Mouse (Mus musculus) adipocyte (in vitro differentiated cells): ENCODE measurements around the gene BC107364.
"Not testable (repeated sequence)": the region's sequence is repeated elsewhere in the genome, so short reads cannot be mapped to it uniquely, and the experiment has no call there.

ENCODE experiments used
- DNase-seq: peaks from one replicate; pipeline ENCODE4 v3.0.0-alpha.2; 2016; ENCODE audit warnings: low spot score

BC107364 gene

DNA sequence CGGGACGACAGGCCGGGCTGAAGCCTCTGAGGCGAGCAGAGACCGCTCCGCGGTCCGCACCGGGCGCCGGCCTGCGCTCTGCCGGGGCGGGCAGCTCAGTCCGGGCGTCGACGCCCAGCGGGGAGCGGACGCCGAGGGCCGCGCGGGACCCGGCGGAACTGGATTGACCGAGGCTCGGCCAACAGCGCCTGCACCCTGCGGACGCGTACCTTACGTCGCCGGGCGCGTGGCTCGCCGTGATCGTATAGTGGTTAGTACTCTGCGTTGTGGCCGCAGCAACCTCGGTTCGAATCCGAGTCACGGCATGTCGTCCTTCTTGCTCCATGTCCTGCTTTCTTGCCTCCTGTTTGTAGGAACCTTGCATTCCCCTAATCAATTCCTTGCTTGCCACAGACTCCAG lies at the start of gene BC107364:
Gene BC107364 (minus strand): TSS at position 45 of the 400 bp plus-strand sequence.
- DNase-seq: not testable (repeated sequence)

DNA sequence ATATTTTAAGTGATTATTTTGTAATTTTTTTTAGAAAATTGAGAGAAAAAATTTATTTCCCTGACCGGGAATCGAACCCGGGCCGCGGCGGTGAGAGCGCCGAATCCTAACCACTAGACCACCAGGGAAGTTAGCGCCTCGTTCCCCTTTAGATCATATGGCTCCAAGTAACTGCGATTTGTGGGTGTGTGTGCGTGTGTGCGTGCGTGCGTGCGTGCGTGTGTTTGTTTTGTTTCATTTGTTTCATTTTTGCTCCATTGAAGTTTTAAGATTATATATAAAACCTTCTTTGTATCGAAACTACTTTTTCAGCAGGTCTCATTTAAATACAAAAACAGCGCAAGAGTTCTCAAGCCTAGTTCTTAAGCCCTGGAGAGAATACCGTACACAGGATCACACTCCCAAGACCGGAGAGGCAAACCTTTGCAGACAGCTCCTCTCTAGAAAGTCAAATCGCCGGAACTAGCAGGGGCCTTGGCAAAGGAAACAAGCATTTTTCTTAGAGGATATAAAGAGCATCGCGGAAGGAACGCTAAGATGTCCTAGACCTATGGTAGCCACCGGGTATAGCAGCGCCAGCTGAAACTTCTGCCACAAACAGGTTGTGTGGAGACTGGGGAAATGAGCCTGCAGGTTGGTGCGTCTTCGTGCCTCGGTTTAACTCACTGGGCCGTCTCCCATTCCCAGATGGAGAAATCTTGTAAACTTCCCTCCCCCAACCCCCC lies 49.4 kb upstream of the BC107364 start:
- peak; percentile 95 for DNase-seq

DNA sequence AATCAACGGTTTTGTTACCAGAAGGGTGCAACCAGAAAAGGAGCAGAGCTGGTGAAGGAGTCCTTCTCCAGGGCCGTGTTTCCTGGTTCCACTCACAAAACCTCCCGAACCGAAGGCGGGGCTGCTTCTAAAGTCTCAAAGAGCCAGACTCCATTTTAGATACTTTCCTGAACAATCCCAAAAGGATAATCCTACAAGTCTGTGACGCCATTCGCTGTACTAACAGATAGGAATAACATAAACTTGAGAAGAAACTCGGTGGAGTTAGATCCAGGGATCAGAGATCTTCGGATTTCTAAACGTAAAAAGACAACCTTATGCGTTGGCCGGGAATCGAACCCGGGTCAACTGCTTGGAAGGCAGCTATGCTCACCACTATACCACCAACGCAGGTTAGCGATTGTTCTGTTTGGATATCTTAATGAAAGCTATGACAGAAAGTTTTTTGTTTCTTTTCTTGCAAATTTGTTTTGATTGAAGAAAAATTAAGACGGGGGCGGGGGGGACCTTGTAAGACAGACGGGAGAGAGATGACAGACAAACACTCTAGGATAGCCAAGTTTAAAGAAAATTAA lies 48.7 kb upstream of the BC107364 start:
- peak; percentile 93 for DNase-seq

DNA sequence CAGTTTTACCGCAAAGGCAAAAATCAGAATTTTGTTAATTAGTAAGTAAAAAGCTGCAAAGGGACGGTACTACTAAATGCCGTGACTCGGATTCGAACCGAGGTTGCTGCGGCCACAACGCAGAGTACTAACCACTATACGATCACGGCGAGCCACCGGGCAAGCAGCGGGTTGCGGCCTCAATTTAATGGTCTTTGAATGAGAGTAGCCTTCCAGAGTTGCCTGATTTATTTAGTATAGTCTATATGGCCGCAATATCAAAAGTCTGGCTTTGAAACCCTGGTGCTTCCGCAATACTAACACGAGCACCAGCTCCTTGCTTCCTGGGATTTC lies 48.1 kb upstream of the BC107364 start:
- peak; percentile 97 for DNase-seq

DNA sequence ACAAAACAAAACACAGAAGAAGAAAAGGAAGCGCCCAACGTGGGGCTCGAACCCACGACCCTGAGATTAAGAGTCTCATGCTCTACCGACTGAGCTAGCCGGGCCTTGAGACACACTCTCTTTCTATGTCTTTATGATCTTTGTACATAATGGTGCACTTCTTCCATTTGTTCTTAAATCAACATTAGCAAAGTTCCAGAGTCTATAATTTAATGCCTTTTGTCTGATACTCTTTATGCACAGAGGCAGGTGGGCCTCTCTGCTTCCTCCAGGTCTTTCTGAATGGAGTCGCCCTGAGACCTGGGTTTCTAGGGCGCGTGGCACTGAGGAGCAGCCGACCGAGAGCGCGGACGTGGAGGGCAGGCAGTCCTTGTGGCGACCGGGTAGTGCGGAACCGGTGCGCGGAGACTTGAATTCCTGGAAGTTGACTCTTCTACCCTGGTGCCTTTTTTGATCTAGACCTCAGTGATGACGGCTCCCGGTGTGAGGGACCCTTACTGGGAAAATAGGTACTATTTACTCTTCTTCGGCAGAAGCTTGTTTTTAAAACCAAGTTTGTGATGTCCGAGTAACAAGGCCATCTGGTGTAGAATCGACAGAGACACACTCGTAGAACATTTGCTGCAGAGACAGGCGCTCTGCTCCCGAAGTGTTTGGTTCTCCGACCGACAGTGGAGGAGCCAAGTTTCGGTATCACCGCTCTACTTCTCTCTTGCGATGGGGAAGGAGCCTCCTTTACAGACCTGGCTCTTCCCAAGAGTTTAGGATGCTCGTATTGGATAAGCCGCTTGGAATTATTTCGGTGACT lies 47.6 kb upstream of the BC107364 start:
- DNase-seq: peak; percentile 81

DNA sequence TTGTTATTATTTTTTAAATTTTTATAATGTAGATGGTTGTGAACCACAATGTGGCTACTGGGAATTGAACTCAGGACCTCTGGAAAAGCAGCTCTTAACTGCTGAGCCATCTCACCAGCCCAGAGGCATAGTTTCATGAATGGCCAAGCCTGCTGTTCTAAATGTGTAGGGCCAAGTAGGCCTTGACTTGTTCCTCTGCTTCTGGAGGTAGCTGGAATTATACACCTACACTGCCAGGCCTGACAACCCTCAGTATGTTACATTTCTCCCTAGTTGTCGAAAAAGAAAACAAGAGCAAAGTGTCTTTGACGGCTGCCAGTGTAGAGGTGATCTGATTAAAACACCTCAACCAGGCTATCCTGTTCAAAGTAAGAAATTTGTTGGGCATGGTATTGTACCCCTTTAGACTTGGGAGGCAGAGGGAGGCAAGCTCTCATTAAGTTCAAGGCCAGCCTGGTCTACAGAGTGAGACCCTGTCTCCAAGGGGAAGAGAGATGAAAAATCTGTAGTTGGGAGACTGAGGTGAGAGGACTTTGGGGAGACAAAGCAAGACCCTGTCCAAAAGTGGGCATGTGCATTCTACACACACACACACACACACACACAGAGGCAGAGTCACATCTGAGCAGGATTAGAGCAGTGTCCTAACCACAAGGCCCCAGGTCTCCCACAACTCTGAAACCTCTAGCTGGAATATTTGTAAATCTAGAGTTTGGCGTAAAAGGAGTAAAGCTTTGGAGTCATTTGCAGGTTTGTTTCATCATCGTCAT lies 46.6 kb upstream of the BC107364 start:
- peak; percentile 29 for DNase-seq

DNA sequence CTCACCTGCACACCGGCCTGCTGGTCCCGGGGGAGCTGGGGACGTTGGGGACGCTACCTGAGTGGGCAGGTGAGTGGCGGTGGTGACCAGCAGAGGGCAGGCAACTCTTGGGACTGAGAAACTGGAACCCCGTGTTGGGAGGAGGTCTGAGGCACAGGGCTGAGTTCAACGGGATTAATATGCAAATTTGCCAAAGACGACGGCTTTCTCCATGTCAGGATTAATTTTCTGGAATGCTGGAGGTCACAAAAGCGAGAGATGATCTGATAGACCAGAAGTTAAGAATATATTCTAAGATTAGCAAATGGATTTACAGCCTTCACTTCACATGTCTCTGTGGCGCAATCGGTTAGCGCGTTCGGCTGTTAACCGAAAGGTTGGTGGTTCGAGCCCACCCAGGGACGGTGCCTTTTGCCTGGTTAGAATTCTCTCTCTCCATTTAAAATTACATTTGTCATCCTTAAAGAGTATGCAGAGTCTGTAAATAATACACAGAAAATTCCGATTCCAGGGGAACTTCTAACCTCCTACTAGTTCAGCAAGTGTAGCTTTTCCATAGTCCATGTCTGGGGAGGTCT lies 45.4 kb upstream of the BC107364 start:
- DNase-seq: peak; percentile 71

DNA sequence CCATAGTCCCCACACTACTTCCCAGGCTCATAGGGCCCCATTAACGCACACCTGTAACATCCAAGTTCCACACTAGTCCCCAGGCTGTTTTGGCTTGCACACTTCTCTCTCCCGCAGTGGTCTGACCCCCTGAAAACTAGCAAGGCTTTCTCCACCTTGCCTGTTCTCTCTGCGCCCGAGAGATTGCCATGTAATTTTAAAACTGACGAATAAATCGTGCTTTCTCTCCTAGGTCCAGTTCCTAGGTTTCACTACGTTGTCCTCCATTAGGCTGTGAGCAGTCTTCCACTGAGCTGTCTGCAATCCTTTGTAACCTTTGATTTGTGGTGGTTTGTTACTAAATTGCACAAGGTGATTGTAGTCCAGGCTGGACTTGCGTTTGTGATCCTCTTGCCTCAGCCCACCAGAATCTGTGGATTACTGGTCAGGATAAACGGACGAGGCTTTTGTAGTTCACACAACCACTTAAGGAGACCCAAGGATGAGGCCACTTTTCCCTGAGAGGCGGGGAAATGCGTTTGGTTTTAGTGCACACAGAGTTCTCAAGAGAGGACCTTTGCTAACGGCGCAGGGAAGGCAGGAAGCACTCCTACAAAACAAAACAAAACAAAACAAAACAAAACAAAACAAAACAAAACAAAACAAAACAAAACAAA lies 44.6 kb upstream of the BC107364 start:
- not testable (repeated sequence) for DNase-seq

DNA sequence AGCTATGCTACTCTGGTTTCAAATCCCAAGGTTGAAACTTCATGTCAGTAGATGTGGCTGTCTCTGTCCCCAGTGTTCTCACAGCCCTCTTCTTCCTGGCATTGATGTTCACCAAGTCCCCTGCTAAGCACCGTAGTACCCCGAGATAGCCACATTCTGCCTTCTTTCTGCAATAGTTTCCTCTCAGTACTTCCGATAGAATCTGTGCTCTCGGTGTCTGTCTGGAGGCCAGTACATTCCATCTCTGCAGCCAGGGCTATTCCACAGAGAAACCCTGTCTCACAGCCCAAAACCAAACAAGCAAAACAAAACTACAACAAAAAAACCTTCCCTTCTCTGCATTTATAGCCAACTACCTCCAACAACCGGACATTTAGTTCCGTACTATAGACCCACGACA lies 44.1 kb upstream of the BC107364 start:
- no peak for DNase-seq

DNA sequence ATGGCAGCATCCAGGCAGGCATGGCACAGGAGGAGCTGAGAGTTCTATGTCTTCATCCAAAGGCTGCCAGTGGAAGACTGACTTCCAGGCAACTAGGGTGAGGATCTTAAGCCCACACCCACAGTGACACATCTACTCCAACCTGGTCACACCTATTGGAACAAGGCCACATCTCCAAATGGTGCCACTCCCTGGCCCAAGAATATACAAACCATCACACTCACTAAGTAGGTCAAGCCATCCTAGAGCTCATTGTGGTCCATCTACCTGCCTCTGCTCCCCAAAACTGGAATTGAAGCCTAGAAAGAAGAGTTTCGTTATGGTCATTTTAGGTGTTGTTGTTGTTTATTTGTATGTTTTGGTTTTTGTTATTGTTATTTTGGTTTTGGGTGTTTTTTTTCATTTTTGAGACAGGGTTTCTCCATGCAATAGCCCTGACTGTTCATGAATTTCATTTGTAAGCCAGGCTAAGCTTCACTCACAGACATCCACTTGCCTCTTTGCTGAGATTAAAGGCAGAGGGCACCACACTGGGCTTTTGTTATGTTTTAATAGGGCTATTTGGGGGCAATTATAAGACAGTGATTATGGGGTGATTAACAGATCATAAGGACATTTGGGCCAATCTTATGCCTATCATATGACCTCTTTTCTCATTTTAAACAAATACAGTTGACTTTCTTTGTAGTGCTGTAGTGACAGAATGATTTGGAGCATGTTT lies 43.5 kb upstream of the BC107364 start:
- DNase-seq: no peak

DNA sequence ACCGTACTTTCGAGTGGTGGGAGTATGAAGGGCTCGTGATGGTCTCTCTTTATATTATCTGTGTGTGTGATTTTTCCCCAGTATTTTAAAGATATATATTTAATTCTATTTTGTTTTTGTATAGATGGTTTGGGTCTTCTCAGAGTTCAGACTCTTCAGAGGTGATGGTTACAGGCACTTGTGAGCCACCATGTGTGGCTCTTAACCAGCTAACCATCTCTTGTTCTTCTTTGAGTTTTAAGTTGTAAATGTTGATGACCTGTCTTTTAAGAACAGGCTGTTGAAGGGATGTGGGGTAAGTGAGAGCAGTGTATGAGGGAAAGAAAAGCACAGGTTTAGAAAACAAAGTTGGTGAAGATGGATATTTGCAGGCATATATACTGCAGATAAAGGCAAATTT lies 42.8 kb upstream of the BC107364 start:
- no peak for DNase-seq

DNA sequence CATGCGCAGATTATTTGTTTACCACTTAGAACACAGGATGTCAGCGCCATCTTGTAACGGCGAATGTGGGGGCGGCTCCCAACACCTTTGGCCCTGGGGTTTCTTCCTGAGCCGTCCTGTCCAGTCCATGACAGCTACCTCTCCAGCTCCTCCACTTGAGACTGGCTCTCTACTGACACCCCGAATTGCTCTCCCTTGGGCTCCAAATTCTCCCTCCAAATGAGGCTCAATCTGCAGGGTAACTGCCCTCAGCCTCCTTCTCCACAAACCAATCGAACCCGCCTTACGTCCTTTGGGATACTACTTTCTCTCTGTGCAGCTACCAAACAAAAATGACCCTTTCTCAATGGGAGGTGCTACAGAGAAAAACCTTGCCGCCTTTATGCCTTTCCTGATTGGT lies 42.4 kb upstream of the BC107364 start:
- not testable (repeated sequence) for DNase-seq

DNA sequence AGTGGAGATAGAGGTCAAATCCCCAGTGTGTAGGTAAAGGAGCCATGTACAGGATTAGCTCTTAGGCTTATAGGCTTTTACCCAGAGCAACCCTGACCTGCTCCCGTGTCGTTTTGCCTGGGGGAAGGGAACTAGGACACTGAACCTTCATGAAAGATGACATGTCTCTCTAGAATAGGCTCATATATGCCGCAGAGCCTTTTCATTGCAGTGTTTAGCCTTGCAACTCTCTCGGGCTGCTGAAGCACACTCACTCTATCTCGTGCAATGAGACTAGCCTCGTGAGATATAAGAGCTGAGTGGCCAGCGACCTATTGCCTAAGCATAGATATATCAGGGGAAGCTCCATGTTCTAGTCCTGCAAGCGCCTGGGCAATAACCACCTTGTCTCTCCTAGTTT lies 37.5 kb upstream of the BC107364 start:
- not testable (repeated sequence) for DNase-seq

DNA sequence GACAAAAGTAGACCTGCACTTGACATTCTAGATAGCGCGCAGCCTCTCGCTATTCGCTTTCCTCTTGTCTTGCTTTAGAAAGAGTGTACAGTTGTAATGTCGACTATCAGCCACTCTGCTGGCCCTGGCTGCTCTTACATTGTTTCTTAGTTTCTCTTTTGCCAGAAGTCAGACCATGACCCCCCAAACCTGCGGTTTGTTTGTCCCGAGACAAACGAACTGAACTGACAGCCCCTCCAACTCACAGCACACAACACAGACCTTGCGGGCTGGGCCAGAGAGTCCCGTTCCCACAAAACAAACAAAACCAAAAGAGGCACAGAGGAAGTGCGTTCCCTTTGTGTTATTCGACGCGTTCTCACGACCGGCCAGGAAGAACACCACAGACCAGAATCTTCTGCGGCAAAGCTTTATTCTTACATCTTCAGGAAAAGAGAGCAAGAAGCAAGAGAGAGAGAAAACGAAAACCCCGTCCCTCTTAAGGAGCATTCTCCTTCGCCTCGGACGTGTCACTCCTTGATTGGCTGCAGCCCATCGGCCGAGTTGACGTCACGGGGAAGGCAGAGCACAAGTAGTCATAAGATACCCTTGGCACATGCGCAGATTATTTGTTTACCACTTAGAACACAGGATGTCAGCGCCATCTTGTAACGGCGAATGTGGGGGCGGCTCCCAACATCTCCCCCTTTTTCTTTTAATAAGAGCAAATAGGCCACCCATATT lies 37.0 kb upstream of the BC107364 start:
- DNase-seq: not testable (repeated sequence)

DNA sequence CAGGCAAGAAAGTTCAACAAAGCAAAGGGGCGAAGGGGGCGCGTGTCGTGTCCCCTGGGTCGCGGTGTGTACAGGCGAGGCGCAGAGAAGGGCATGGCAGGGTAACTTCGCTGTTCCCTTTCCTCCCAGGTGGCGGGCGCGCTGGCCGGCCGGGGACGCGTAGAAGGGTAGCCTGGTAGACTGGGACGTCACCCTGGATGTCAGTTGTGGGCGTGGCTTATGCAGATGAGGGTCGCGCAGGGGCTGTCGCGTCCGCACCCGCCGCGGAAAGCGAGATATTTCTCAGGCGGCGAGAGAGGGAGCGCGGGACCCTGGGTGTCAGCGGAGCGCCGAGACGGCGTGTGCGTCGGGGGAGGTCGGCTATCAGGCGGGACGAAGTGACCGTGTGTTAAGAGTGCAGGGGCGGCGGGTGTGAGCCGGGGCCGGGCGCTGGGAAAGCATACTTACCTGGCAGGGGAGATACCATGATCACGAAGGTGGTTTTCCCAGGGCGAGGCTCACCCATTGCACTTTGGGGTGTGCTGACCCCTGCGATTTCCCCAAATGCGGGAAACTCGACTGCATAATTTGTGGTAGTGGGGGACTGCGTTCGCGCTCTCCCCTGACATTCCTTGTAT lies 36.3 kb upstream of the BC107364 start:
- DNase-seq: not testable (repeated sequence)

DNA sequence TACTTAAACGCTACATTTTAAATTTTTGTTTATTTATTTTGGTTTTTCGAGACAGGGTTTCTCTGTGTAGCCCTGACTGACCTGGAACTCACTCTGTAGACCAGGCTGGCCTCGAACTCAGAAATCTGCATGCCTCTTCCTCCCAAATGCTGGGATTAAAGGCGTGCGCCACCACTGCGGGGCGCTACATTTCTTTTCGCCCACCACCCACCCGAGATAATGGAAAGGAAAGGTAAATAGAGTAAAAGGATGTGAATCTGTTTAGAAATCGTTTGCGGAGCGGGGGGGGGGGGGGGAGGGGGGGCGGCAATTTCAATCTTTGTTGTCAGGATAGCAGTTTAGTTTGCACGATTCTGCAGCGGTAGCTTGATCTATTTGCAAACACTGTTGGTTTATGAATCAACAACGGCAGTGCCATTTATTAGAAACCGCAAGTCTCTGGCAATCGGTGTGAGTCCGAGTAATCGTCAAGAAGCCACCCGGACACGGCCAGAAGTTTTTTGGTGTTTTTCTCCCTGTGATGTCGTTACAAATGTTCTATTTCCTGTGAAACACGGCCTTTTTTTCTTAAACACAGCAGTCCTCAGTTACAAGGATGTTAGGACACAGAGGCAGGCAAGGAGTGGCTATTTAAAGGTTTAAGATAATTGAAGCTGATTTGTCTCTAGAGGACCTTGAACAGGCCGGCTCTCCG lies 35.6 kb upstream of the BC107364 start:
- no peak for DNase-seq

DNA sequence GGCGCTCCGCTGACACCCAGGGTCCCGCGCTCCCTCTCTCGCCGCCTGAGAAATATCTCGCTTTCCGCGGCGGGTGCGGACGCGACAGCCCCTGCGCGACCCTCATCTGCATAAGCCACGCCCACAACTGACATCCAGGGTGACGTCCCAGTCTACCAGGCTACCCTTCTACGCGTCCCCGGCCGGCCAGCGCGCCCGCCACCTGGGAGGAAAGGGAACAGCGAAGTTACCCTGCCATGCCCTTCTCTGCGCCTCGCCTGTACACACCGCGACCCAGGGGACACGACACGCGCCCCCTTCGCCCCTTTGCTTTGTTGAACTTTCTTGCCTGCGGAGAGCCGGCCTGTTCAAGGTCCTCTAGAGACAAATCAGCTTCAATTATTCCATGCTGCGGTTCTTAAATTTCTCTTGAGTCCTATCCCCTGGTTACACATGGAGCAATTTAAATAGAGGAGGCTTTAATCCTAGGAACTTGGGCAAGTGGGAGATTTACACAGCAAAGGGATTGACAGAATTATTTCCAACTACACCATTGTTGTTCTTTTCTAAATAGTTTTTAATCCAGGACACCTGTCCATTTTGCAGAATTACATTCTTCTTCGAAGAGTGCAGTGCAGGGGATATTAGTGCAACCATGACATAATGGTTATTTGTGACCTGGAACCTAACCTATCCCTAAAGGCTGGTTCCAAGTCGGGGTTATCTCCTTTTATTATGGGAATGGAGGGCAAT lies 34.9 kb upstream of the BC107364 start:
- not testable (repeated sequence) for DNase-seq
